Mouse (Mus musculus) adrenal gland, postnatal 36 days (tissue): Measurements from ENCODE around the gene Frmd4b. TPM values are rescaled to one million over a fixed set of nuclear protein-coding genes. Genes with fewer than 3 reads are reported as not detected.

Experiments
- DNase-seq, 2 experiments: peaks; one replicate each; pipeline ENCODE4 v3.0.0; 2021; ENCODE audit warnings: mixed read lengths in 1 of 2
- long read RNA-seq, 2 experiments: library from polyadenylated mRNA; stranded (forward); transcript quantifications; one replicate each; pipeline ENCODE4 v2.0.0; 2021; ENCODE audit warnings: borderline sequencing depth in 2 of 2
- total RNA-seq, 2 experiments: library from RNA; stranded (reverse); gene quantifications; 2 replicates each; pipeline ENCODE4 v1.2.3; 2021

Gene Frmd4b
- total RNA-seq, result 10 to 100 TPM; 18.3 to 22.1 TPM
- long read RNA-seq, experiment 1, full-length matches to known transcripts, result 1 of 6 reads
- long read RNA-seq, experiment 1, partial matches to known transcripts, result 2 of 6 reads
- long read RNA-seq, experiment 1, other reads (novel, unspliced or antisense), result 3 of 6 reads
- long read RNA-seq, experiment 2, full-length matches to known transcripts, result 3 of 4 reads
- long read RNA-seq, experiment 2, partial matches to known transcripts, result 1 of 4 reads
- long read RNA-seq, experiment 2, other reads (novel, unspliced or antisense), result 0 of 4 reads

DNA sequence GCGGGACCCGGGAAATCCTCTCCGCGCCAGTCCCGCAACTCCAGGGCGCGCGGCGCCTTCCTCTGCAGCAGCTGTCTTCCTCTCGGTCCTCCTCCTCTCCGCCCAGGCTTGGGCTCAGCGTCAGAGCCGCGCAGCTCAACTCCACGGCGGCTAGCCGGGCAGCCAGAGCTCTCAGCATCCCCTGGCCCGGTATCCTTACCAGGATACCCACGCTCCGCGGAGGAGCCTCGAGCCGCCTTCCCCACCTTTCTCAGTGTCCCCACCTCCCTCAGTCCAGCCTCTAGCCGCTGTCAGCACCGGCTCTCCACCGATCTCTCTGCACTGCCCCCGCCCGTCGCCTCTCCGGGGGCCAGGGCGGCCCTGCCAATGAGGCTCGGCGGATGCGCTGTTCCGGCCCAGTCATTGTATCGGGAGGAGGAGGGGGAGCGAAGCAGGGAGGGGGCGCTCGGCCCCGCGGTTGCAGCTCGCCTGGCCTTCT, at the start of gene Frmd4b:
Gene Frmd4b (minus strand): TSS at position 276 of the 478 bp plus-strand sequence.
- peak; percentile 79 to 84 for DNase-seq

DNA sequence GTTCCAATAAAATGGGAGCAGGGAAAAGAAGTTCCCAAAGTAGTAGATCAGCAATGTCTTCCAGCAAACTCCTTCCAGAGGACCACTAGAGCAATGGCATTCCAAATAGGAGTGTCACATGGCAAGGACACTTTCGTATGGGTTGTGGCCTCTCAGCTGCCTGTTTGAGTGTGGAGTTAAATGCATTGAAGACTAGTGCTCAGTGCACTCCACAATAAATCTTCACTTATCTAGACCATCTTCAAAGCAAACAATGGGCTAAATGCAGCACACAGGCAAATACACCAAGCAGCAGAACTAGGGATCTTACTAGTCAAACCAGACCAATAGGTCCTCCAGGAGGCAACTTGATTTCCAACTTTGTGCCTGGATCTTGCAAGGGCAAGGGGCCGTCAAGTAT, 49.1 kb upstream of the Frmd4b start:
- DNase-seq, result no peak

DNA sequence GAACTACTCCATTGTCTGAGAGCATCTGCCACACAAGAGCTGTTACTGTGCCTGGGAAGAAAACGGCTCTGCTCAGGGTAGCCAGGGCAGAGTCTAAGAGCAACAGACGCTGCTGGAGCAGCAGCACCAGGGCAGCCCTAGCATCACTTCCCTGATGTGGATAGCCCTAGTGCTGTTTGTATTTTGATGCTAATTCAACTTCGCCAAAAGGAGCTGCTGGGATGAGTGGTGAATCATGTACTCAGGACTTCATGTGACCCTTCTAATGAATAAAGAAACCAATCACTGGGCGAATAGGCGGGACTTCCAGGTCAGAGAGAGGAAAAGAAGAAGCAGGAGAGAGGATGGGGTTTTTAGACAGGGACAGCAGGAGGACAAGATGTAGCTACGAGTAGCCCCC, 41.6 kb upstream of the Frmd4b start:
- no peak for DNase-seq

DNA sequence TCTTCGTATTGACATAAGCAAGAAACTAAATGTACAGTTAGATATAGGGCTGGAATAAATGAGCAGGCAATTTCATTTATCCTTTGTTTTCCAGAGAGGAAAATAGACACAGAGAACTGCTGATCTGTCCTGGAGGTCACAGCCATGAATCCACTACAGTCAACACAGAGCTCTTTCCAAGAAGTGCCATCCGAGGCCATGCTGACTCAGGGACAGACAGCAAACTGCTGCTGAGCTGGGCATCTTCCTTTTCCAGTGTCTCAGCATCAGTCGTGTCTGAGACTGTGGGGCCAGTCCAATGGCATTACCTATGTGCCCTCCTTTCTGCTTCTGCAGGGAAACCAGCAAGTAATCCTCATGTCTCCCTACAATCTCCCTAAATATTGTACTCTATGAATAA, 38.6 kb upstream of the Frmd4b start:
- DNase-seq, result peak; percentile 52 to 65

DNA sequence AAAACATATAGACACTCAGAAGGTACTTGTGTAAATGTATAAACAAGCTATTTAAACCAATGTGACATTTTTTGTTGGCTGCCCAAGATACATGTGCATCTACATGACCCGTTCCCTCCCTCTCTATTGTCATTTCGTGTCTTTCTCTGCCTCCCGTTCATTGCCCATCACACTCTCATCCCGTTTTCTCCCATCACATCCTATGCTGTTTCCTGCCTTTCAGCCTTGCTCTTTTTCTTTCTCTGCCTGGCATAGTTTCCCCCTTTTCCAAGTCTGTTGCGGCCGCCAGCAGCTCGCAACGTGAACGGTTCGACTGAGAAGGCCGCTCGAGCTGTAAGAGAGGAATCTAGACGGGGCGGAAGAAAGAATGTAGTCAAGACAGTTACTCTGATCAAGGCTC, 30.2 kb upstream of the Frmd4b start:
- DNase-seq, result no peak

DNA sequence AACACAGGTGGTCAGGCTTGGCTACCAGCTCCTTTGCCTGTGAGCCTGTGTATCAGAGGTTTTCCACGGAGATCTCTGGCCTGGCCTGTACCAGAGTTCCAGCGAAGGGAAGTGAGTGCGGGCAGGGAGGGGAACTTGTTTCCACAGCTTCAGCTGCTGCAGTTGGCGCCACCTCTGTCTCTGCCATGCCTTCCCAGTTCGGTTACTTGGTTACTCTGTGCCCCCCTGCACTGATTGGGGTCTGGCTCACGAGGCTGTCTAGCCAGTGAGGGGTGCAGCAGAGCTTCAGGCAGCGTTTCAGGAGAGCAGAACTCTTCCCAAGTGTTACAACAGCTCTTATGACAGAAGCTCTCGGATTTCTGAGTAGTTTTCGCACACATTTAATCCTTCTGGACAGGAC, 6.0 kb upstream of the Frmd4b start:
- no peak for DNase-seq

DNA sequence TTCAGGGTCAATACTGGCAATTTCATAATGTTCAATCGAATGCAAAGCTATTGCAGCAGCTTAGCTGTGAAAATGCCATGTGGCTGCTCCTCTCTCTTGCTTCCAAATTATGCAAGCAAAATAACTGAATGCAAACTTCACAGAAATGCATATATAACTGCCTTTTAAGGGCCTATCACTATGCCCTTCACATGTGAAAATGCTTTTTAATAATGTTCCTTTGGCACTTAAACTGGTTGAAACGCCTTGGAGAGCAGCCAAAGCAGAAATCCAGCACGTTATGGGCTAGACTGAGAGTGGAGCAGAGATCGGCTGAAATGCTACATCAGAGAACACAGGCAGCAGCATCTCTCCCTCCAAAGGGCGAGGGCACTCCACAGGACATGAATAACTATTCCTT, 4.9 kb upstream of the Frmd4b start:
- DNase-seq, result no peak

DNA sequence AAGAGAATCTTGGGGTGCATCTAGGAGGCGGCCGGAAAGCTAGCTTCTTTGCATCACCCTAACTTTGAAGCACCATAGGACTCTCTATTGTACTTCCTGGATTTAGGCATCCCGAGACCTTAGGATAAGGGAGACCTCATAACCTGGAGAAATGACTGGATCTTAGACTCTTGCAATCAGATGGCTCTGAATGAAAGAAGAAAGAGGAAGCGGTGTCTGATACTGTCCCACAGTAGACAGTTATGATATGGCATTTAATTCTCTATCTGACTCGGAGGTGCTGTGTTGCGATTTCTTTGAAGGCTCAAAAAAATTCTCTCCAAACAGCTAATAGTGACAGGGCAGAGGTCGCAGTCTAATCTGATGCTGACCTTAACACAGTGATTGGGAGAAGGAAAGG, 433 bp upstream of the Frmd4b start:
- no peak for DNase-seq

DNA sequence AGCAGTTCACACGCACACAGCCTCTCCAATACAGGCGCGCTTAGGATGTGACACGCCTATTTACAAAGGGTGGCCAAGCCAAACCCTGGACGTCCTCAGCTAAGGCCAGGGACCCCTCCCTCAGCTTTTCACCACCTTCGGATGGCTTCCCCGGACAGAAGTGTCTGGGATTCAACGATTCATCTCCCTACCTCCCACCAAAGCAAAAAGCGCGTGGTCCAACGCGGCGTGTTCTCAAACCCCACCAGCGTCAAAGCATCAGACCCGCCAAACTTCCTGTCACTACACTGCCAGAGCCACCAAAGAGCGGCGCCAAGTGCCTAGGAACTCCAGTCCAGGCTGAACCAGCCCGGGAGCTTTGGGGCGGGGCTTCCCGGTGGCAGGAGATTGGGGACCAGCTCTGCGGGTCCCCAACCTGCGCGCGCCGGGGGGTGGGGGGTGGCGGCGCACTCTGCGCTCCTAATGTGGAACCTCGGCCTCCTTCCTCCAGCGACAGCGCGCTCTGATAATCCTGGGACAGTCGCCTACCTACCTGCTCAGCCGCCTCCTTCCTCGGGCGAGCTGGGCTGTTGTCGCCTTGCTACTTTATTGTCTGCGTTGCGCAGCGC, 579 bp downstream of the Frmd4b start:
- peak; percentile 76 to 82 for DNase-seq

DNA sequence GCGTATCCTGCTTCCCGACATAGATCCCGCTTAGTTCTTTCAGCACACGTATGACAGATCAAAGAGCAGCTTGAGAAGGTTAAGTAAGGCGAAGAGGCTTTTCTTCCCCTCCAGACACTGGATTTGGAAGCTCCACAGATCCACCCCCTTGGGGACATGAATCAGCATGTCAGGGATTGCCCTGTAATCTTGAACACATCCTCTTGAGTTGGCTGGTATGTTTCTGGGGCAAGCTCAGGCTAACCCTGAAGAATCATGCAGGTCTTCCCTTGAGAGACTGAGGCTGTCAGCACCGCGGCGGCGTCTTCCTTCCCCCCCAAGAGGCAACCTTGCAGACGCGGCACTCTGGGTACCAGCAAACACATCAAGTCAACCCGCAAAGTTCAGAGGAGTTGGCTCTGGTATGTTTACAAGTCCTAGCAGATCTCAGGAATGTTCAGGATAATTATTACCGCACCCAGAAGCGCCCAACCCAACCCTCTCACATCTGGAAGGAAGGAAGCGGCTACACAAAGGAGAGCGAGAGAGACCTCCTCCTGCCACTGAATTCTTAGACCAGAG, 1.4 kb downstream of the Frmd4b start:
- peak in 1 of 2 experiments; percentile 26 for DNase-seq

DNA sequence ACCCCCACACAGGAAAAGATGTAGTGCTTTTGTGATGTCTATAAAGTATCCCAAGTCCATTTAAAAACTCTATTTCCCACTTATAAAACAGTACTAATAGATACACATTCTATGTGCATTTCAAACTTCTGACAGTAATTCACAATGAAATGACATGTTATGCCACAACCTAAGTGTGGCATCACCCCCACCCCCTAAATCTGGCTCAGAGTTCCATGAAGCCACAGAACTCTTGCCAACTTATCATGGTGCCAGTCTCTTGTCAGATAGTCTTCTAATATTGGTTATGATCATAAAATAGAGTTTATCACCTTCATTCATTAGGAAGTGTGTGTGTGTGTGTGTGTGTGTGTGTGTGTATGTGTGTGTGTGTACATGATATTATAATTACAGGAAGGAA, 3.2 kb downstream of the Frmd4b start:
- DNase-seq, result no peak

DNA sequence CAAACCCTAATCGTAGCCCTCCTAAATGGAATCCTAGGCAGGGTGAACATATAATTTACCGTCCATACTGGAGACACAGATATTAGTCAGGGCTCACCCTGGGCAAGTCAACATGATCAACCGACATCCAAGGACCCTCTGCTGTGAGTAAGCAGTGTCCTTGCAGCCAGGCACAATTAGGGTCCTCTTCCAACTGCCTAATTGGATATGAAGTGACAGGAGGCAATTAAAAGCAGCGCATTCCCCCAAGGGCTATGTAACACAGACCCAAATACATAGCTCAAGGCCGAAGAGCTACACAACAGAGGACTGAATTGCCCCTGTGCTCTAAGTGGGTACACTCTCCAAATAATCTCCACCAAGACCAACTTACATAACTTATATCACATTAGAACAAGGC, 4.5 kb downstream of the Frmd4b start:
- DNase-seq, result no peak

DNA sequence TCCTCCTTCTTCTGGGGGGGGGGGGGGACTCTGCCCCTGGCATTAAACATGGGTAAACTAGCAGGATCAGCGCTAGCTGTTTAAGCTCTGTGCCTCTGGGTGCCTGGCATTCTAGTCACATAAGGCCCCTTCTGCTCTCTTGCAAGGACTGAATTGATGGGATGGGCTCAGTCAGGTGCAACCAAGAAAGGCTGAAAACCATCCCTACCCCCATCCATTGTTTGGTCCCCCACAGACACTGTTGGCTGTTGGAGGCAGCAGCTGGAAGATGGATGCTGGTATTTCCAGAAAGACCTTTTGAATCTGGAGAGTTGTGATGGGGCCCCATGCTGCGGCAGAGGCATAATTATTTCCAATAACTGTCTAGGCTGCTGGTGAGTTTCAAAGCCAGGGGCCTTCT, 7.3 kb downstream of the Frmd4b start:
- no peak for DNase-seq

DNA sequence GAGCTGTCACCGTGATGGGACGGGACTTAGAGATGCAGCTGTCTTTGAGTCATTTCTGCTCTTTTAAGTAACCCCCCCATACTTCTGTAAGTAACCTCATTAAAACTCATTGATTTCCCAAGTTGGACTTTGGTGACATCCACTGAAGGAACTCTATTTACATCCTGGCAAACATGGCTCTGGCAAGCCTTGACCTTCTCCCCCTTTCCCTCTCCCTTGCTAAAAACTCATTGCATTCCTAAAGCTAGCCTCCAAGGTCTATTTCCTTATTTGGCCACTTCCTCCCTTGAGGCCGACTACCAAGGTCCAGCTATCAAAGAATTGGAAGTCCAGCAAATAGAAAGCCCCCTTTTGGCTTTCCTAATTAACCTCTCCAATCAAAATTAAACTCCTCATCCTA, 9.7 kb downstream of the Frmd4b start:
- DNase-seq, result peak; percentile 57 to 66

DNA sequence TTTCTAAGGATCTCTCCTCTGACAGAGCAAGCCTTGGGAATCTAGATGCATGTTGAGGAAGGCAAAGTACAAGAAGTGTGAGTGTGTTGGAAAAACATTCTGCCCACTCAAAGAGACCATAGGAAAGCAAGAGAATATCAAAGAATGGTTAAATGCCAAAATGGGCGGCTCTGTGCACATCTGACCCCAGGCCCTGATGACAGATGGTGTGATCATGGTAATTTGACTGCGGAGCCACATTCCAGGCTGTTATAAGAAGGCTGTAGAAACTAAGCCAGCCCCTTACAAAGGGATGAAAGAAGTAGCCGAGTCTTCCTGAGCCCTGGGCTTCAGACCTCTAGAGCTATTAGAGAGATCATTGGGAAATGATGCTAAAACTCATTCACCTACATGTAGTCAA, 22.1 kb downstream of the Frmd4b start:
- DNase-seq, result no peak

DNA sequence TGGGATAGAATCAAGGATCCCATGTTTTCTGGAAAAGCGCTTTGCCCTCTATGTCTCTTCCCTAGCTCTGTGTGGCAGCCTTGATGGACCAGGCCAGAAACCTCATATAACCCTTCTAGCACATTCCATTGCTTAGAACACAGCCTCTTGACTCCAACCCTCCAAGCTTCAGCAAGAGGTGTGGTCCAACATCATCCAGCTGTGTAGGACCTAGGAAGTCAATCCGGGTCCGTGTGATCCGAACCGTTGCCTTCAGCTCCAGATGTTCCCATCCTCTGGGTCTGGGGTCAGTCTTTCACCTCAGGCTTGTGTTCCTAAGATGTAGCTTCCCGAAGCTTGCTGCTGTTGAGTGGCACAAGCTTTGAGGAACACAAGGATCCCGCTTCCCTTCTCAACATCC, 22.8 kb downstream of the Frmd4b start:
- DNase-seq, result no peak

DNA sequence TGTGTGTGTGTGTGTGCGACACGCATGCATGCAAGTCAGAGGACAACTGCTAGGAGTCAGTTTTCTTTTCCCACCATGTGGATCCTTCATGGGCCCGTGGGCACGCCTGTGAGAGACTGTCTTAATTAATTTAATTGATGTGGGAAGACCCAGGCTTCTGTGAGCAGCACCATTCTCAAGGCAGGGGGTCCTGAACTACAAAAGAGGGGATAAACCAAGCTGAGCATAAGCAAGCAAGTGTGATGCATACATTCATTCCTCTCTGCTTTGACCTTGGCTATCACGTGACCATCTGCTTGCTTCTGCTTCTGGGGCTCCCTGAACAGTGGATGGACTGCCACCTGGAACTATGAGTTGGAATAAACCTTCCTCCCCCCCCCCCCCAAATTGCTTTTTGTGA, 27.1 kb downstream of the Frmd4b start:
- DNase-seq, result no peak

DNA sequence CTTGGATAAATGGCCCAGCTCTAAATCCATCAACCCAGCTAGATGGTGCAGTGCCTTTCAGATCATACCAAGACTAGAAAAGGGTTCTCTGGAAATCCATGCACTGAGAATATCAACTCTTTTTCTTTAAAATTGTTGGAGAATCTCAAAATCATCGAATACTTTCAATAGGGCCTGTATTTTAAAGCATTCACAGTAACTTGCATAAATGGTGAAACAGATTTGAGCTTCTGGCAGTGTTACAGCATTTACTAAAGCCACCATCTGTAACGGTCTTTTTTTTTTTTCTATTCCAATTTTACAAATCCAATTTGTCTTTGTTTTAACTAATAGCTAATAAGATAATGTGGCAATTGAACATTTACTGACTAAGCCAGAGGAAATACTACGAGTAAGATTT, 27.8 kb downstream of the Frmd4b start:
- no peak for DNase-seq

DNA sequence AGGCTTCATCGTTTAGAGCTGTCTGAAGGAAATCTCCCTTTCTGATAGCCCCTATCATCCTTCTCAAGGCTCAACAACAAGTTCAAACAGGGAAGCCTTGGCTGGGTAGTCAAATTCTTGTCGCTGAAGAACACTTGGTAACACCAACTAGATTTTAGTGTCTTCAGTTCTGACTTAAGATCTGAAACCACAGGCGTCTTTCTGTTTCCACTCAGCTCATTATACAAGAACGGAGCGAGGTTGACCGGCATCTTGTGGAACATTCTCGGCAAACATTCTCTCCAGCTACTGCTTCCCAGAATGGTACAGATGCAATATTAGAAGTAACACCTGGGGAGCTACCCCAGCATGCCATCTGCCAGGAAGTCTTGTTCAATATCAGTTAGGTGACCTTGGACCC, 28.3 kb downstream of the Frmd4b start:
- no peak for DNase-seq

DNA sequence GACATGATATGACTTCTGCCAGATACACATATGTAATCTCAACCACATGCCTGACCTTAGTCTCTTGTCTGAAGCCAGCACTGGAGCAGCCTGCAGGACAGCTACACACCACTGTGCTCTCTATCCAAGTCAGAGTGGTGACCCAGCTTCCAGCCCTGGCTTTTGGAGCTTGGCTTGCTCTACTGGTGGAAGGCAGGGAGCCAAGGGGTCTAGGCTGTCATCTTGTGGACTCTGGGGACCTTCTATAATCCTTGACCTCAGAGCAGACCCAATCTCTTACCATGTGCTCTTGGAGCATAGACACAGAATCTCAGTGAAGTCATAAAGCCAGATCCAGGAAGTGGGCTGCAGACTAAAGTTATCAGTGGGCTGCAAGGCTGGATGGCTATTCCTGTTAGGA, 30.7 kb downstream of the Frmd4b start:
- no peak for DNase-seq

DNA sequence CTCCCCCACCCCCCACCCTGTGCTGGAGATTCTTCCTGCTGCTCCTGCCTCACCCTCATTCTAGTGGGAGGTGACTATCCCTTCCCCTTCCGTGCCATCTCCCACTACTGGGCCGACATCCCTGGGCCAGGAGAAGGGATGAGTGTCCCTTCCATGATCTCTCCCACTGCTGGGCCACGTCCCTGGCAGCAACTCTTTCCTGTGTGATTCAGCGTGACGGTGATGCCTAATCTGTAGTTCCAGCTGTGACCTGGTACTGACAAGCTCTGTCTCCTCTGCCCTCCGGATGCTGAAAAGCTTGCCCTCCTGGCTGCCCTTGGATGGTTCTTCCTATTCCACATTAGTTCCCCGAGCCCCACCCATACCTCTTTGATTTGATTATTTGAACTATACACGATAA, 31.3 kb downstream of the Frmd4b start:
- peak; percentile 35 to 43 for DNase-seq

DNA sequence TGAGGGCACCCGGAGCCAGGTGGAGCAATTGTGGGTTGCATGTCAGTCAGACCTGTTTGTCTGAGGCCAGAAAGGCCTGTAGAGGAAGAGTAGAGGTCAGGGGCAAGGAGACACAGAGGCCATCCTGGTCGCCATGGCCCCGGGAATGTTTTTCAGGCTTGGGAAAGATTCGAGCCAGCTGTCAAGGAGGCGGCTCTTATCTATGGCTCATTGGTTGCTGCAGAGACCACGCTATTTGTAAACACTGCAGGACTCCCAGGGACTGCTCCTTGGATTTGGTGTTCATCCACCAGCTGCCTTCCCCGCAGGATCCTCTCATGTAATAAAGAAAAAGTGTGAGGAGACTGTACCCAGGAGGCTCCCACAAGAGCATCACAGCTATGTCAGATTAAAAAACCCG, 34.6 kb downstream of the Frmd4b start:
- no peak for DNase-seq

DNA sequence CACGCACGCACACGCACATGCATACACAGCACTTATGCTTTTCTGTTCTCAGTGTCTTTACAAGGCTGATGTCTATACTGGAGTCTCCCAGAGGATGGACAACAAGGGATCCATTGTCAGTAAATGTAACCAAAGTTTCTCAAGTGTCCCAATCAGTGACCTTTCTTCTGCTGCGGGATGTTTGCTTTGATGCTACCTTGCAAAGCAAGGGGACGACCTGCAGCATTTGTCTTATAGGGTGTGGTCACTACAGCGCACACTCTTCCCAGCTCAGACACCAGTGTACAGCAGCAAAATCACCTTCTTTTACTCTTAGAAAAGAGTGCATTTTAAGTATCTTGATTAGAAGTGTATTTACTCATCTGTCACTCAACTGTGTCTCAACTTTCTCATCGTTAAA, 35.4 kb downstream of the Frmd4b start:
- no peak for DNase-seq

DNA sequence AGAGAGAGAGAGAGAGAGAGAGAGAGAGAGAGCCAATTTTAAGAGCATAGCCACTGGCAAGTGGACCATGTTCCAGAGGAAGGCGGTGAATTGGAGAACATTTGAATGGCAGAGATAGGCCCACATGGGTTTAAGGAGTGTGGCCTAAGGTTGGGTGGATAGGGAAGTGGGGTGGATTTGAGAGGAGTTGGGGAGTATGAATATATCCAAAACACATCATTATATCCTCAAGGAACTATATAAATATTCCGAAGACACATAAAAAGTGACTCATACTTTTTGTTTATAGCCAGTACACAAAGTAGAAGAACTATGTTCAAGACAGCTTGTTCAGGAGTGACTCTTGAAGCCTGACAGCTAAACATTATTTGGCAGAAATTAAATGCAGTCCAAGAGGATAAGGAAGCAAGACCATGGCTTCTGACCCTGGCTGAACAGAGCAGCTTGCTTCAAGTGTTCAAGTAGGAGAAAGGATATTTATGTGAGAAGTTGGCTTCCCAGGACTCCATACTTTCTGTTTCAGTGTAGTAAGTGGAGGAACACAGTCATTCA, 36.8 kb downstream of the Frmd4b start:
- DNase-seq, result no peak
